In the genomic region with DNA sequence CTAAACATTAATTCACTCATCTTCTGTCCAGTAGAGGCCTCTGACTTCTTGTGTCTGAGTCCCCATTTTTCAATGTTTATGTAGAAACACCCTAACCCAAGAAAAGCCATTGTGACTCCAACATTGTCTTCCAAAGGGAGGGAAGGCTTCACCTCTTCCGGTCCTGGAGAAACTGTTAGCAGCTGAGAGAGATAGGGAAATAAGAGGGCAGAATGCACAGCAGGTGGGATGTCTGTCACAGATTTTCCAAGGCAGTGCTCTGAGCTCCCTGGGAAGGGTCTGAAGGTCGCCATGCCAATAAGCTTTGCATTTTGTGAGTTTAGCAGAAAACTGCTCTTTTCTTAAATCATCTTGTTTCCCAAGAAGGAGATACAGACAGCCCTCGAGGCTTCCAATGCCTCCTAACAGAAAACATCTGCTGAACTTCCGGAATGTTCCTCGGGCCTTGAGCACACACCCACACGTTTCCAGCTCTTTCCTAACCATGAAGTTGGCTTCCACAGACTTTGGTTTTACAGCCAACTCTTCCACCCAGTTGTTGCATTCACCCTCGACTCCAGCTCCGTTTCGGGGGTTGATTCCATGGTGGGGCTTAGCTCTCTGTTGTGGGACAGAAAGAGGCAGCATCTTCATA, we compare ENCODE assay signal across 9 mouse cellular contexts.
DNase-seq lines count a peak whose midpoint lies in the region; TF ChIP-seq lines count a peak whose summit lies in the region.
"Had no signal": no experiment of that assay in that cellular context is flagged by ENCODE, and none has a peak within 500 bp of the region (broad histone marks: within the 10 kb centered on the region; RNA-seq: fewer than 3 reads in every experiment).

No protein-coding gene starts in this region.

- TF ChIP-seq POLR2A in embryonic fibroblast, embryonic 13.5 days (IDR thresholded peaks at IDR 0.05; ENCODE audit: low read depth, low read length) = no peak

- H3K4me1 ChIP-seq in embryonic fibroblast, embryonic 13.5 days (ENCODE audit: control insufficient read depth, insufficient read depth, low read length) = peaks cover 42% of the 10 kb centered on the region

- peak overlapping the region; percentile 81 for H3K27ac ChIP-seq in embryonic fibroblast, embryonic 13.5 days (ENCODE audit: insufficient read depth, low read length)

- H3K4me3 ChIP-seq in embryonic fibroblast, embryonic 13.5 days (ENCODE audit: insufficient read depth, low read length) = no peak overlapping the region

- DNase-seq in embryo, embryonic 10 days (ENCODE audit: low spot score) = peak; percentile 42
- no peak for DNase-seq in embryo, embryonic 9.5 days (ENCODE audit: extremely low spot score)
- DNase-seq in kidney, postnatal 14 days = peak; percentile 58
- no peak for DNase-seq in kidney, postnatal 10 days
- DNase-seq in lung, postnatal 36 days = peak; percentile 70
- no peak for DNase-seq in thymus, postnatal 0 days (ENCODE audit: low spot score)
- DNase-seq in spleen, postnatal 36 days (ENCODE audit: low spot score in 2 of 2) = no peak
- DNase-seq: right cerebral cortex, postnatal 25 days had no signal

- TF ChIP-seq CTCF in embryonic fibroblast, embryonic 13.5 days (IDR thresholded peaks at IDR 0.05; ENCODE audit: borderline replicate concordance, insufficient read depth, low read length) = no peak

Comparison
In these comparisons a context has a peak if more than half of its experiments do, and no peak if none do; other contexts are left out.
1. DNase-seq: peak in embryo, embryonic 10 days (single experiment), kidney, postnatal 14 days (single experiment) and lung, postnatal 36 days (single experiment); none in embryo, embryonic 9.5 days (single experiment), kidney, postnatal 10 days (single experiment), thymus, postnatal 0 days (single experiment) and spleen, postnatal 36 days (0 of 2).